Mouse (Mus musculus): ENCODE measurements at regions not wholly inside any gene's neighbourhood (a gene's known extent, or its start where the extent isn't known, plus 50 kb on each side); places are given as distances from the start of the nearest gene placed in this dataset.

- no peak for ATAC-seq (replicated peaks; ENCODE audit: poor library complexity, severe bottlenecking)
These were observed 275.6 kb upstream of the Castor2 start for GRCm38 (mm10) chr5:133823871-133824270.

DNA sequence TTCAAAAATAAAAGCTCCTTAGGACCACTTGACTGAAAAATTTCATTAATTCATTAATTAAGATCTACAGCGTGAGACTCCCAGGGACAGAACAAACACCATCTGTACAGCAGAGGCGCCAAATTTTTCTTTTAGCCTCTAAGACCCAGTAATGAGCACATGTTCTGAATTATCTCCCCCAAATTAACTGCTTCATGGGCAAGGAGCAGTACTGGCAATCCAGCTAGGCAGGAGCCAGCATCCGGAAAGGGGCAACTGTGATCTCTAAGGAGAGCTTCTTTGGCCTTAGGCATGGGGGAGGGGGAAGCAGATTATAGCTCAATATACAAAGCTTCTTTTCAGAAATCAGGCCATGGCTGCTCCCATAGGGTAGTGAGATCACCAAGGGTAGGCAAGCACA, 278.2 kb upstream of the Castor2 start:
- ATAC-seq (replicated peaks; ENCODE audit: poor library complexity, severe bottlenecking): no peak

DNA sequence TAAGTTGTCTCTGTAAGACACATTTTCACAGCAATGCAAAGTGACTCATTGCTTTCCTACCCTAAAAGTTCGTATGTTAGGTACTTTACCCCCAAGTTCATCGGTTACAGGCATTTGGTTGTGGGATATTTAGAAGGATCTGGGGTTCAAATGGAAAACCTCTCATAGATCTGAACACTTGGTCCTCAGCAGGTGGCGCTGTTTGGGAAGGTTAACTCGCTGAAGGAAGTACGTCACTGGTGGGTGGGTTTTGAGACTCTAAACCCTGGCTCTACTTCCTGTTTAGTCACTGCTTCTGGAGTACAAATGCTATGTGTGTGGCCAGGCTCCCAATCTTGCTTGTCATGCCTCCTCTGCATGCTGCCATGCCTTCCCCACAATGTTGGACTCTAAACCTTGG, 284.0 kb upstream of the Castor2 start:
- ATAC-seq (replicated peaks; ENCODE audit: poor library complexity, severe bottlenecking): no peak

- ATAC-seq (replicated peaks; ENCODE audit: poor library complexity, severe bottlenecking): no peak
These were observed 285.1 kb upstream of the Castor2 start for GRCm38 (mm10) chr5:133814436-133814835.

- ATAC-seq (replicated peaks; ENCODE audit: poor library complexity, severe bottlenecking): no peak
These were observed 287.3 kb upstream of the Castor2 start for GRCm38 (mm10) chr5:133812216-133812615.

GRCm38 (mm10) chr5:133806891-133807290, 292.6 kb upstream of the Castor2 start:
- no peak for ATAC-seq (replicated peaks; ENCODE audit: poor library complexity, severe bottlenecking)

DNA sequence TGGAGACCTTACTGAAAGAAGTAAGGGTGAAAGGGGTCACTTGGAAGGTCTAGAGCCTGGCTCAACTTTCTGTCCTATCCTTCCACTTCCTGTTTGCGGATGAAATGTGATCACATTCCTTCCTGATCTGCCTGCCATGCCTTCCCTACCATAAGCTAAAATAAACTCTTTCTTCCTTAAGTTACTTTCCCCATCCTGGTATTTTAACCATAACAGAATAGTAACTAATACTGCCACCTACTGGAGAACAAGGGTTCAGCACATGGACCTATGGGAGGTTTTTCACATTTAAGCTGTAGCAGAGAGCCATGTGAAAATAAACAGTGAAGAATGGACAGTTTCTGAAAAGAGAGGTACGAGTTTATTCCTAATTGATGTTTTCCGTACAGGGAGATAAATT, 297.5 kb upstream of the Castor2 start:
- ATAC-seq (replicated peaks; ENCODE audit: poor library complexity, severe bottlenecking): no peak

GRCm38 (mm10) chr5:133795638-133796037, 303.9 kb upstream of the Castor2 start:
- no peak for ATAC-seq (replicated peaks; ENCODE audit: poor library complexity, severe bottlenecking)

DNA sequence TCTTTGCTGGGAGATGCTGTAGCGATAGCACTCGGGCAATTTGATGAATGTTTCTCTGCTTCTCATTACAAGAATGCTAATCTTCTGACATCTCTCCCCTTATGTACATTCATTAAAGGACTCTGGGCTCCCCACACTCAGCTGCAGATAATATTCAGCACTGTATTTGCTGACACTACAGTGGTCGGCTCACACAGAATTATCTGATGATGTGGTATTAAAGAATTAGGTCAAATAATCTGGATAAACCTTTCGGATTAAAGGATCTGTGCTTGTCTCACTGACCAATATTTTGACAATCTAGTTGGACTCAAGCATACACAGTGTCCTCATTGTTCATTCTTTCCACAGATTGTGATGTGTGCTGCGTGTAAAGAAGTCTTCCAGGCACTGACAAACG, 308.8 kb upstream of the Castor2 start:
- no peak for ATAC-seq (replicated peaks; ENCODE audit: poor library complexity, severe bottlenecking)

DNA sequence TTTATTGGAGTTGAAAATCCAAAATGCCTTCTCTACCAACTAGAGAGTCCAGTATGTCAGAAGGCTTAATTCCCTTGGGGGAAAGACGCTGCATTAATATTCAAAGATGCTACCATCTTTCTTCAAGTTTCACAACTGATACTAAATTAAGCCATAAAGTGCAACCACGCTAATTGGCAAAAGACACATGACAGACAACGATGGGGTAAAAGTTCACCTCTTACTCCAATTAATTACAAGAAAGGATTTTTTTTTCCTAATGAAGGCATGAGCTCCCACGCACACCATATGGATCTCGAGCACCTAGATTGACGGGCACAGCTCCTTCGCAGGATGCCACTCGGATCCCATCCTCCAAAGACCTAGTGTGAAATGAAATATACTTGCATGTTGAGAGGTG, 311.5 kb upstream of the Castor2 start:
- ATAC-seq (replicated peaks; ENCODE audit: poor library complexity, severe bottlenecking): no peak

GRCm38 (mm10) chr5:133787491-133787890, 312.0 kb upstream of the Castor2 start:
- ATAC-seq (replicated peaks; ENCODE audit: poor library complexity, severe bottlenecking): no peak

GRCm38 (mm10) chr5:133776591-133776990, 322.9 kb upstream of the Castor2 start:
- ATAC-seq (replicated peaks; ENCODE audit: poor library complexity, severe bottlenecking): no peak

- ATAC-seq (replicated peaks; ENCODE audit: poor library complexity, severe bottlenecking): no peak
These were observed 325.4 kb upstream of the Castor2 start for GRCm38 (mm10) chr5:133774116-133774515.

GRCm38 (mm10) chr5:133768856-133769255, 330.7 kb upstream of the Castor2 start:
- no peak for ATAC-seq (replicated peaks; ENCODE audit: poor library complexity, severe bottlenecking)

- ATAC-seq (replicated peaks; ENCODE audit: poor library complexity, severe bottlenecking): no peak
These were observed 341.7 kb upstream of the Castor2 start for GRCm38 (mm10) chr5:133757817-133758216.

DNA sequence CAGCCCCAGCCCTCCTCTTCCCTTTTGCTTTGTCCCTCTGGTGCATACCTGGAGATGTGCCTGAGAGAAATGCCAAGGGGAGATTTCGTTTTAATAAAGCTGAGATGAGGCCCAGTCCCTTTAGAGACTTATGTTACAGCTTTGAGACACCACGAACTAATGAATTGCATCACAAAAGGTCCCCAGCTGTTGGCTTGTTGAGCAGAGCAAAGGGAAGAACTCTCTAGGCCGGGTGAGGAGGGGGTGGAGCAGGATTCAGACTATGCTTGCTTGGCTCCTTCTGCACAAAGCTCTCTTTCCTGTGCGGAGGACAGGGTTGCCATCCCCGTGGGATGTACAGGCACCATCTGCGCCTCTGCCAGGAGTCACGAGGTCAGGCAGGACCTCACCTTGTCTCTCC, 345.3 kb upstream of the Castor2 start:
- ATAC-seq (replicated peaks; ENCODE audit: poor library complexity, severe bottlenecking): no peak

DNA sequence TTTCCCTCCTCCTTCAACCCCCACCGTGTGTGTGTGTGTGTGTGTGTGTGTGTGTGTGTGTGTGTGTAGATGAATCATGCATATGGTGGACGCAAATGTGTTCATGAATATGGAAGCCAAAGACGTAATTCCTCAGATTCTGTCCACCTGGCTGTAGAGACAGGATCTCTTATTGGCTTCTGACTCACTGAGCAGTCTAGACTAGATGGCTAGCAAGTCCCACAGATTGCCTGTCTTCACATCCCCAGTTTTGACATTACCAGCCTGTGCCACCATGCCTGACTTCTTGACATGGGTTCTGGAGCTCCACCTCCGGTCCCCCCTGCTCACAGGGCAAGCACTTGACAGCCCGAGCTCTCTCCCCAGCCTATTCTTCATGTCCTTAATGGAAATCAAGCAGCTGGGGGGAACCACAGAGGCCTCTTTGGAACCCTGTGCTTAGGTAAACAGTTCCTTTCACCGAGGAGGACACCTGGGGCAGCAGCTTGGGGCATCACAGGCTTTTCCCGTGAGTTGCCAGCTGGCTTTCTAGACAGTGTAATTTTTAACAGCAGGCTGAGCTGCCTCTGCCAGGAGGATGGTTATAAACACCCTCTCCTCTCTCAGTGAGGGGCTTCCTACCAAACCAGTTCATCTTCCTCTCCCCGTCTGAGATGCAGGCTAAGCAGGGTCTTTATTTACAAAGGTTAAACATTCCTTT, 345.9 kb upstream of the Castor2 start:
- no peak for ATAC-seq (replicated peaks; ENCODE audit: poor library complexity, severe bottlenecking)

DNA sequence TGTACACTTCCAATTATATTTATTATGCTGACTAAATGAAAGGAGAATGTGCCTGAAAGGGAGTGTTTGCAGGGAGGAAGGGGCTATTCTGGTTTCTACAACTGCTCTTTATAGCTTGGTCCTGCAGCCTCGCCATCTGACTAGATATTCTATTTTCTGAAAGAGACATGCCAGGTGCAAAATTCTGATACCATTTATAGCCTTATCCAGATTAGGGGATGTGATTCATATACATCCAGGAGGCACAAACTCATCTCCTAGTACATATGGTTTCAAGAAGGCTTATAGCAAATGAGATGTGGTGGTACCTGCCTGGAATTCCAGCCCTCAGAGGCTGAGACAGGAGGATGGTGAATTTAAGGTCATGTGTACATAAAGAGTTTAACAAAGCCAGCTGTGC, 352.6 kb upstream of the Castor2 start:
- ATAC-seq (replicated peaks; ENCODE audit: poor library complexity, severe bottlenecking): no peak

DNA sequence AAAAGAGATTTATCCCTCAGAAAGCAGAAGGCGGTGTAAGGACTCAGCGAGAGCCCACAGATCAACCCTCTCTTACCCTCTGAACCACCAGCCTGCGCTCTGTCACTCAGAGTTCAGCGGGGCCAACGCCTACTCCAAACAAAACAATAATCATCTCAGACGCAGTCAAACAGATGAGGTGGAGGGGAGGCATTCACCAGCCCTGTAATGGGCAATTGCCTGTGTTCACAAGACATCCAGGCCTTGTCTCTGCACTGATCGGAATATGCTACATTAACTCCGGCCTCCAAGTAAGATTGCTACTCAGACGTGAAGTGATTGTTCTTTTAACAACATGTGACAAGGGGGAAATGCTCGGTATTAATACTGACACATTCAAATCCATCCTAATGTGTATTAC, 353.1 kb upstream of the Castor2 start:
- no peak for ATAC-seq (replicated peaks; ENCODE audit: poor library complexity, severe bottlenecking)

- no peak for ATAC-seq (replicated peaks; ENCODE audit: poor library complexity, severe bottlenecking)
These were observed 355.4 kb upstream of the Castor2 start for GRCm38 (mm10) chr5:133744136-133744535.

DNA sequence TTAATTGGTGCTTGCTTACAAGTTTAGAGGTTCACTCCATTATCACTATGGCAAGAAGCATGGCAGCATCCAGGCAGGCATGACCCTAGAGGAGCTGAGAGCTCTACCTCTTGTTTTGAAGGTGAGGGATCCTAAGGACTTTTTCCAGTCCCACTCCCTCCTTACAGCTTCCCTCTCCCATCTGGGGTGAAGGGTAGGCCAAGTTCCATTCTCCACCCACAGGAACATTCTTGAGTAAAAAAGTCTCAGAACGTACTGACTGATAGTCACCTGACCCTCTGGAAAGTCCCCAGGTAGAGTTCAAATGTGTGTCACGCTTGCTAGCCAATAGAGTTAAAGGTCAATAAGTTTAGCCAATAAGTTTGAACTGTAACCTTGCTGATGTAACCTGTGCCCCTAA, 355.9 kb upstream of the Castor2 start:
- no peak for ATAC-seq (replicated peaks; ENCODE audit: poor library complexity, severe bottlenecking)

DNA sequence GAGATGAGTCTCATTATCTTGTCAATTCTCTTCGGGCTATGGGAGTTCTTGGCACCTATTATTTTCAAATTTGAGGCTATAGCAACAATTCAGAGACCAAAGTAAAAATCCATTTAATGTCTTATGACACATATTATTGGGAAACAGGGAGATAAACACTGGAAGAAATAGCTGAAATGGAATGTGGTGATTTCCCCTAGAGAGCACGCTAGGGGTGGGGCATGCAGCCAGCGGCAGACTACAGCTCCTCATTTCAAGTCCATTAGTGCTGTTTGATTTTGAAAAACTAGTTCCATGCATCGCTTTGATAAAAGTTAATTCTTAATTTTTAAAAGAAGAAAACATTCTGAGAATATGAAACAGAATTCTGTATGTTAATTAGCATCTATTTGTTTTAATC, 367.6 kb upstream of the Castor2 start:
- ATAC-seq (replicated peaks; ENCODE audit: poor library complexity, severe bottlenecking): no peak
